23 mouse cellular contexts compared by ENCODE assay signal in the genomic region with DNA sequence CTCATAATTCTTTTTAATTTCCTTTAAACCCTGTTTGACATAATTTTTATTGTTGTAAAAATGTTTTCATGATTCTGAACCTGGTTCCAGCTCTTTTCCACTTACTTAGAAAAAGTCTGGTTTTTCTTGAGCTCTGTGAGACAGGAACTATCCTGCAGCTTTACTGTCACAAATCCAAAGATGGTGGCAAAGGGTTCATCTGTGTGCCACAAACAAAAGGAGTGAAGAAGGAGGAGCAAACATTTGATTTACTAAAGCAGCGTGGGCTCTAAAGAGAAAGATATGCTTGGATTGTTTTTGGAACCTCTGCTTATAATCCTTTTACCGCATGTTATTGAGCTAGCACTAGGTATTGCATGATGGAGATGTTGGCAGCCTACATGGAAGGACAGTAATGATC. TPM values are rescaled to one million over a fixed set of nuclear protein-coding genes. Genes with fewer than 3 reads are reported as not detected.
DNase-seq lines count a peak whose midpoint lies in the region; ATAC-seq and TF ChIP-seq lines count a peak whose summit lies in the region.
"Had no signal": no experiment of that assay in that cellular context is flagged by ENCODE, and none has a peak within 500 bp of the region (broad histone marks: within the 10 kb centered on the region; RNA-seq: fewer than 3 reads in every experiment).

No protein-coding gene starts in this region.

- intact Hi-C loops in left cerebral cortex, adult 2 months (cut with DNase I): no loop called here
- intact Hi-C loops in left cerebral cortex, postnatal 36 days (cut with DNase I): loop anchor here (5.0 kb wide), 1 partner anchor 80 kb away; no protein-coding TSS in a partner anchor

- WGBS in hindbrain, embryonic 15.5 days: 56% methylated on average over 2 of the region's 2 CpGs
- WGBS in hindbrain, embryonic 14.5 days: 63% methylated on average over 2 of the region's 2 CpGs
- 48% methylated on average over 2 of the region's 2 CpGs for WGBS in midbrain, embryonic 16.5 days

- 0 out of 2 replicates have a peak overlapping the region, but pooled peaks have one; percentile 1 for H3K4me2 ChIP-seq in hindbrain, embryonic 15.5 days
- H3K4me2 ChIP-seq in hindbrain, embryonic 14.5 days (replicated peaks): no peak overlapping the region
- peak overlapping the region; percentile 21 for H3K4me2 ChIP-seq in midbrain, embryonic 16.5 days (ENCODE audit: low read length)
- H3K4me2 ChIP-seq: embryonic facial prominence, embryonic 15.5 days; forebrain, embryonic 15.5 days; heart, embryonic 13.5 days; hindbrain, embryonic 12.5 days had no signal

- no peaks in the 10 kb centered on the region for H3K9me3 ChIP-seq in hindbrain, embryonic 15.5 days
- no peaks in the 10 kb centered on the region for H3K9me3 ChIP-seq in hindbrain, embryonic 14.5 days (ENCODE audit: control insufficient read depth, low read length)
- no peaks in the 10 kb centered on the region for H3K9me3 ChIP-seq in midbrain, embryonic 16.5 days (replicated peaks; ENCODE audit: control insufficient read depth, low read length, poor library complexity, severe bottlenecking)
- H3K9me3 ChIP-seq: embryonic facial prominence, embryonic 15.5 days; forebrain, embryonic 10.5 days; forebrain, embryonic 15.5 days; heart, embryonic 13.5 days; hindbrain, embryonic 12.5 days had no signal

- H3K27me3 ChIP-seq in hindbrain, embryonic 15.5 days: no peaks in the 10 kb centered on the region
- H3K27me3 ChIP-seq in hindbrain, embryonic 14.5 days (ENCODE audit: control insufficient read depth, insufficient read depth, low read length): no peaks in the 10 kb centered on the region
- H3K27me3 ChIP-seq in midbrain, embryonic 16.5 days (ENCODE audit: control insufficient read depth, insufficient read depth, low read depth, low read length): no peaks in the 10 kb centered on the region
- H3K27me3 ChIP-seq: embryonic facial prominence, embryonic 15.5 days; forebrain, embryonic 15.5 days; heart, embryonic 13.5 days; hindbrain, embryonic 12.5 days; Patski had no signal

- no peak for DNase-seq in hindbrain, embryonic 14.5 days (ENCODE audit: low spot score)
- DNase-seq in left cerebral cortex, adult 2 months (ENCODE audit: extremely low spot score in 1 of 2, low spot score in 2 of 2): no peak
- no peak for DNase-seq in left cerebral cortex, postnatal 36 days (ENCODE audit: low spot score in 2 of 2)
- peak; percentile 52 for DNase-seq in brain, adult 2 months (ENCODE audit: low read depth, low spot score)
- DNase-seq in adrenal gland, adult 2 months: no peak
- DNase-seq: adrenal gland, postnatal 25 days; cerebellum, adult 11-12 months; cerebellum, adult 9-11 months; embryo, embryonic 11 days; gastrocnemius, postnatal 36 days; heart, adult 11 months; heart, postnatal 36 days had no signal

- H3K4me3 ChIP-seq in hindbrain, embryonic 15.5 days: no peak overlapping the region
- H3K4me3 ChIP-seq in hindbrain, embryonic 14.5 days (replicated peaks; ENCODE audit: low read length): no peak overlapping the region
- H3K4me3 ChIP-seq in left cerebral cortex, adult 2 months: peak overlapping the region; percentile 45
- no peak overlapping the region for H3K4me3 ChIP-seq in midbrain, embryonic 16.5 days (ENCODE audit: low read depth, low read length)
- H3K4me3 ChIP-seq: embryonic facial prominence, embryonic 15.5 days; erythroblast, embryonic 14.5 days; forebrain, embryonic 10.5 days; forebrain, embryonic 15.5 days; heart, embryonic 13.5 days; hindbrain, embryonic 12.5 days had no signal

- H3K36me3 ChIP-seq in hindbrain, embryonic 15.5 days: no peaks in the 10 kb centered on the region
- H3K36me3 ChIP-seq in hindbrain, embryonic 14.5 days (replicated peaks; ENCODE audit: control insufficient read depth, insufficient read depth): no peaks in the 10 kb centered on the region
- no peaks in the 10 kb centered on the region for H3K36me3 ChIP-seq in midbrain, embryonic 16.5 days (ENCODE audit: control insufficient read depth, insufficient read depth, low read length)
- H3K36me3 ChIP-seq: embryonic facial prominence, embryonic 15.5 days; forebrain, embryonic 15.5 days; heart, embryonic 13.5 days; hindbrain, embryonic 12.5 days had no signal

- no peak overlapping the region for H3K27ac ChIP-seq in hindbrain, embryonic 15.5 days (replicated peaks)
- no peak overlapping the region for H3K27ac ChIP-seq in hindbrain, embryonic 14.5 days
- H3K27ac ChIP-seq in left cerebral cortex, adult 2 months: peak overlapping the region; percentile 40; the same call in 1 of the 2 replicates
- no peak overlapping the region for H3K27ac ChIP-seq in midbrain, embryonic 16.5 days (ENCODE audit: low read length)
- H3K27ac ChIP-seq: embryonic facial prominence, embryonic 15.5 days; forebrain, embryonic 10.5 days; forebrain, embryonic 15.5 days; heart, embryonic 13.5 days; hindbrain, embryonic 12.5 days had no signal

- TF ChIP-seq CTCF in left cerebral cortex, adult 2 months (IDR thresholded peaks at IDR 0.05): no peak

- H3K4me1 ChIP-seq in hindbrain, embryonic 15.5 days (replicated peaks): peaks cover 8% of the 10 kb centered on the region; the same call in 1 of the 2 replicates
- no peaks in the 10 kb centered on the region; the same call in 1 of the 2 replicates for H3K4me1 ChIP-seq in hindbrain, embryonic 14.5 days (replicated peaks; ENCODE audit: control insufficient read depth, insufficient read depth, low read length)
- peaks cover 6% of the 10 kb centered on the region for H3K4me1 ChIP-seq in midbrain, embryonic 16.5 days (ENCODE audit: control insufficient read depth, insufficient read depth, low read length)
- H3K4me1 ChIP-seq: embryonic facial prominence, embryonic 15.5 days; hindbrain, embryonic 12.5 days had no signal

- ATAC-seq in hindbrain, embryonic 15.5 days (ENCODE audit: low FRiP score, low read depth): no peak
- ATAC-seq in hindbrain, embryonic 14.5 days (ENCODE audit: low FRiP score): no peak
- no peak for ATAC-seq in midbrain, embryonic 16.5 days
- ATAC-seq: activated CD4-positive, CD25-positive, alpha-beta regulatory T cell, adult 4 months; forebrain, embryonic 15.5 days; Patski had no signal

- H3K9ac ChIP-seq in hindbrain, embryonic 15.5 days: no peak overlapping the region
- no peak overlapping the region for H3K9ac ChIP-seq in hindbrain, embryonic 14.5 days
- no peak overlapping the region for H3K9ac ChIP-seq in midbrain, embryonic 16.5 days (ENCODE audit: low read depth, low read length)
- H3K9ac ChIP-seq: embryonic facial prominence, embryonic 15.5 days; forebrain, embryonic 15.5 days; heart, embryonic 13.5 days; hindbrain, embryonic 12.5 days had no signal

RNA-seq across cellular contexts. Expression of a gene that starts 4.0 kb away (rescaled TPM):
- polyA plus RNA-seq in hindbrain, embryonic 15.5 days (2015; fragmentation: Nextera tagmentation; extraction: Ambion mirVana): 101 and 122 TPM in 2 replicates
- polyA plus RNA-seq in hindbrain, embryonic 14.5 days (2014; fragmentation: Nextera tagmentation; extraction: Ambion mirVana): 105 and 113 TPM in 2 replicates
- total RNA-seq in left cerebral cortex, adult 2 months (2021): 100 to 1,000 TPM; 248 to 256 TPM
- 100 to 1,000 TPM; 263 to 267 TPM for total RNA-seq in left cerebral cortex, postnatal 36 days (2021)
- 126 and 136 TPM in 2 replicates for polyA plus RNA-seq in midbrain, embryonic 16.5 days (2015; fragmentation: Nextera tagmentation; extraction: Ambion mirVana)
- total RNA-seq in adrenal gland, adult 2 months (2021): 1 to 10 TPM; 4.6 to 5.8 TPM
- 2.7 and 3.4 TPM in 2 replicates for polyA plus RNA-seq in adrenal gland, adult 2 months (2012; rRNA removed)
- total RNA-seq: CH12.LX had no signal

RNA-seq across cellular contexts. Expression of a gene that starts 4.2 kb away (rescaled TPM):
- polyA plus RNA-seq in hindbrain, embryonic 15.5 days (2015; fragmentation: Nextera tagmentation; extraction: Ambion mirVana): 22.4 and 22.6 TPM in 2 replicates
- 22.5 TPM in 2 replicates for polyA plus RNA-seq in hindbrain, embryonic 14.5 days (2014; fragmentation: Nextera tagmentation; extraction: Ambion mirVana)
- total RNA-seq in left cerebral cortex, adult 2 months (2021): 10 to 100 TPM; 43.6 to 46.7 TPM
- 10 to 100 TPM; 36.6 to 52.7 TPM for total RNA-seq in left cerebral cortex, postnatal 36 days (2021)
- polyA plus RNA-seq in midbrain, embryonic 16.5 days (2015; fragmentation: Nextera tagmentation; extraction: Ambion mirVana): 23.4 and 24.8 TPM in 2 replicates
- total RNA-seq in adrenal gland, adult 2 months (2021): 10 to 100 TPM; 21.8 to 24.9 TPM
- 13.4 and 17.5 TPM in 2 replicates for polyA plus RNA-seq in adrenal gland, adult 2 months (2012; rRNA removed)

Comparison
In these comparisons a context has a peak if more than half of its experiments do, and no peak if none do; other contexts are left out.
1. RNA of a gene that starts 4.0 kb away (polyA plus RNA-seq): 126 to 136 TPM in midbrain, embryonic 16.5 days, 101 to 122 TPM in hindbrain, embryonic 15.5 days and 105 to 113 TPM in hindbrain, embryonic 14.5 days; 2.7 to 3.4 TPM in adrenal gland, adult 2 months; every median in the first group is over 10 times any median in the second.